Mouse (Mus musculus) hindbrain, embryonic 15.5 days (tissue): ENCODE data around the gene Apoa4. TPM values are rescaled to one million over a fixed set of nuclear protein-coding genes. Genes with fewer than 3 reads are reported as not detected.

ENCODE experiments used
- ATAC-seq: fragments of 200-750 bp; cut with Nextera tagmentation; 2 replicates; pipeline ENCODE4 v1.8.0; 2017; ENCODE audit warnings: low read depth, moderate number of reproducible peaks, moderate TSS enrichment; ENCODE audit not compliant: low FRiP score
- H3K27ac ChIP-seq: fragments of 300-500 bp; sonication (generic); replicated peaks from 2 replicates; pipeline ENCODE4 v1.5.1; 2015; ENCODE audit warnings: mild to moderate bottlenecking, inconsistent platforms
- H3K27me3 ChIP-seq: fragments of 300-500 bp; sonication (generic); 2 replicates; pipeline ENCODE4 v1.6.1; 2015; ENCODE audit warnings: control low read depth, inconsistent platforms
- H3K36me3 ChIP-seq: fragments of 300-500 bp; sonication (generic); 2 replicates; pipeline ENCODE4 v1.6.1; 2015; ENCODE audit warnings: control low read depth, inconsistent platforms
- H3K4me1 ChIP-seq: fragments of 300-500 bp; sonication (generic); replicated peaks from 2 replicates; pipeline ENCODE4 v1.6.1; 2015; ENCODE audit warnings: control low read depth, inconsistent platforms
- H3K4me2 ChIP-seq: fragments of 300-500 bp; sonication (generic); 2 replicates; pipeline ENCODE4 v1.6.1; 2015; ENCODE audit warnings: moderate library complexity, mild to moderate bottlenecking, inconsistent platforms
- H3K4me3 ChIP-seq: fragments of 300-500 bp; sonication (generic); 2 replicates; pipeline ENCODE4 v1.5.1; 2015; ENCODE audit warnings: mild to moderate bottlenecking, inconsistent platforms
- H3K9ac ChIP-seq: fragments of 300-500 bp; sonication (generic); 2 replicates; pipeline ENCODE4 v1.6.1; 2015; ENCODE audit warnings: inconsistent platforms
- H3K9me3 ChIP-seq: fragments of 300-500 bp; sonication (generic); 2 replicates; pipeline ENCODE4 v1.6.1; 2016; ENCODE audit warnings: control low read depth, inconsistent platforms
- WGBS: fragments of 180-500 bp; shearing (Covaris S2); methylation state at CpG from one replicate; pipeline ENCODE4 v1.1.7; 2015; 5-methylcytosine and 5-hydroxymethylcytosine counted together
- polyA plus RNA-seq: library from polyadenylated mRNA; unstranded; fragments of >200 nt; fragmentation: Nextera tagmentation; extraction: Ambion mirVana; gene quantifications from 2 replicates; pipeline ENCODE4 v1.2.1, GENCODE M21; 2015

The Apoa4 gene
- polyA plus RNA-seq, 1 experiment from 2014 or later: not detected

DNA sequence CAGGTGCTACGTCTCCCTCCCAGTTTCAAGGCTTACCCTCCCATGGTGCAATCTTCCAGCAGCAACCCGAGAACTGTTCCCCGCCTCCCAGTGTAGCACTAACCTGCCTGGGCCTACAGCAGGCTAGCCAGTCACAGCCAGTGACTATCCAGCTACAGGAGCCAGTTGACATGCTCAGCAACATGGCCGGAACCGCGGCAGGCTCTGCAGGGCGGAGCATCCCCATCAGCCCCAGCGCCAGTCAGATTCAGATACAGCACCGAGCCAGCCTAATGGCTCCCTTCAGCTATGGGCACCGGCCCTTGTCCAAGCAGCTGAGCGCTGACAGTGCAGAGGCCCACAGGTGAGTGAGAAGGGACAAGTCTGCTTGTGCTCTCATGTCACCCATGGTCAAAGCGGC, 30.0 kb upstream of the Apoa4 start:
- no peak overlapping the region for H3K4me3 ChIP-seq
- H3K4me2 ChIP-seq: no peak overlapping the region
- ATAC-seq: no peak
- 95% methylated on average over 12 of the region's 12 CpGs for WGBS
- H3K4me1 ChIP-seq: no peaks in the 10 kb centered on the region
- H3K27me3 ChIP-seq: no peaks in the 10 kb centered on the region
- H3K27ac ChIP-seq: no peak overlapping the region
- H3K9ac ChIP-seq: no peak overlapping the region
- peaks cover 32% of the 10 kb centered on the region for H3K36me3 ChIP-seq
- H3K9me3 ChIP-seq: no peaks in the 10 kb centered on the region

DNA sequence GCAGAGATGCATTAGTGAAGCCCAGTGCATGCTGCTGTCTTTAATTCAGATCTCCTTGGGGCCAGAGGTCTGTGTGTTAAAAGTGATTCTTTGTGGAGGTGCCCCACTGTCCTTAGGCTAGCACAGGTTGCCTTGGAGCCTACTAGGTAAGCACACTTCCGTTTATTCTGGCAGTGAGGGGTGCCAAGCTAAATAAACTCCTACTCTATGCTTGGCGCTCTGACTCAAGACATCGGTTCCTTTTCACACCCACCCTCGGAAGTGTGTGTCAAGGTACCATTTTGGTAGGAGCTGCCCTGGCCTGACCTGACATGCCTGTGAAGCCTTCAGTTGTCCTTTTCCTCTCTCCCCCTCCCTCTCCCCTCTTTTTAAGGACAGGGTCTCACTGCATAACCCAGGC, 26.2 kb upstream of the Apoa4 start:
- Histone ChIP-seq H3K4me2 (no peak overlapping the region), H3K9ac (no peak overlapping the region), H3K36me3 (peaks cover 17% of the 10 kb centered on the region), H3K27me3 (no peaks in the 10 kb centered on the region), H3K27ac (no peak overlapping the region), H3K4me1 (no peaks in the 10 kb centered on the region), H3K4me3 (no peak overlapping the region), H3K9me3 (no peaks in the 10 kb centered on the region)
- WGBS: 88% methylated on average over 4 of the region's 4 CpGs
- ATAC-seq: no peak

DNA sequence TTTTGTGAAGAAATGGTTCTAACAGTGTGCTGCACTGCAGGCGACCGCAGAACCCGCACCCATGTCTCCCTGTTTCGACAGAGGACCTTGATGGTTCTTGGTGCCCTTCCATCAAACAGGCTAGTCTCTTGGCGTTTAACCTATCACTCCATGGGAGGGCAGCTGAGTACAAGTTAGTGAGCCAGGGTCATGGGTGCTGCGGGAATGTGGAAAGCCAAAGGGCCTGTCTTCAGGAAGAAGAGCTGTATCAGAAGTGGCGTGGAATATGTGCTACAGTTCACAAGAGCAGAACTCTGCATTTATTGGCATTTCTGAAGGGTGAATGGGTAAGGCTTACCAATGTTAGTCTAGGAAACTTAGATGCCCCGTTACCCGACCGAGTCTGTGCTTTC, 25.6 kb upstream of the Apoa4 start:
- peaks cover 13% of the 10 kb centered on the region for H3K36me3 ChIP-seq
- H3K9me3 ChIP-seq: no peaks in the 10 kb centered on the region
- ATAC-seq: no peak
- no peaks in the 10 kb centered on the region for H3K4me1 ChIP-seq
- no peak overlapping the region for H3K4me3 ChIP-seq
- WGBS: 94% methylated on average over 10 of the region's 10 CpGs
- H3K9ac ChIP-seq: no peak overlapping the region
- no peak overlapping the region for H3K27ac ChIP-seq
- H3K4me2 ChIP-seq: no peak overlapping the region
- no peaks in the 10 kb centered on the region for H3K27me3 ChIP-seq

DNA sequence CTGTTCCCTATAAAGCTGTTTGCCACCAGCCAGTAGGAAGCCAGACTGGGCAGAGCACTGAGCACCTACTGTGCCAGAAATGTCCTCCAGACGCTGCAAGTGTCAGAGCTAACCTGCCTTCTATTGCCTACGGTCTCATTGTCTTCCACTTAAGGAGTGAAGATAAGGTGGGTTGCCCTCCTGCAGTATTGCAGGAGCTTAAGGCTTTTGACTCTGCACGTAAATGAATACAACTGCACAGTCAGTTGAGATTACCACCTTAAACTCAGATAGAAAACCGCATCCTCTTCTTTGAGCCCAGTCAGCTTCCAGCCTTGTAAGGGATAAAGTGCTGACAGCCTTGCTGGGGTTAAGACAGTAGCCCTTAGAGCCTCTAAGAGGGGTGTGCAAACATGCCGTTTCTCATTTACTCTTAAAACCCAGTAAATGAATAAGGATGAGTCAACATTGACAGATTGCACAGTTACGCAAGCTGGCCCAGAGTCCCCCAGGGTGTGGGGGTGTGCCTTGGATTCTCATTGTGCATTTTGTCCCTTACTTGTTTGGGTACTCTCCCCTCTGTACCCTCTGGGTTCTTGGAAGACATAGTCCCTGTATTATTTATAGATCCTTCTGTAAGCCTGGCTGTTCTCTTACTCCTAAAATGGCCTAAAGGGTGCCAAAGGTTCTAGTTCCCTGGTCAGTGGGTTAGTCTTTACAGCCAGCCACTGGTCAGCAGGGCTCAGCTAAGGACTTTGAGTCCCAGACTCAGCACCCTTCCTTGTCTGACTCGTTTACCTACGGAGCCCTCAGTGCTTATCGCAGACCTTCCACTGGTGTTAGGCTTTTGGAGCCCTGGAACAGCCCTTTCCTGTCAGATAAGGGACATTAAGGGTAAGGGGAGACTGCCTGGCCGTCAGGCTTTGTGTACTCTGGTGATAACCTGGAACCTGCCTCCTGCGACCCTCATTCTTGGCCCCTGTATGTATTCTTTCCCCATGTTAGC, 24.9 kb upstream of the Apoa4 start:
- H3K36me3 ChIP-seq: peaks cover 13% of the 10 kb centered on the region
- no peaks in the 10 kb centered on the region for H3K9me3 ChIP-seq
- 85% methylated on average over 11 of the region's 11 CpGs for WGBS
- no peak overlapping the region for H3K9ac ChIP-seq
- H3K4me3 ChIP-seq: no peak overlapping the region
- H3K4me1 ChIP-seq: no peaks in the 10 kb centered on the region
- H3K27me3 ChIP-seq: no peaks in the 10 kb centered on the region
- ATAC-seq: no peak
- H3K4me2 ChIP-seq: no peak overlapping the region
- no peak overlapping the region for H3K27ac ChIP-seq

DNA sequence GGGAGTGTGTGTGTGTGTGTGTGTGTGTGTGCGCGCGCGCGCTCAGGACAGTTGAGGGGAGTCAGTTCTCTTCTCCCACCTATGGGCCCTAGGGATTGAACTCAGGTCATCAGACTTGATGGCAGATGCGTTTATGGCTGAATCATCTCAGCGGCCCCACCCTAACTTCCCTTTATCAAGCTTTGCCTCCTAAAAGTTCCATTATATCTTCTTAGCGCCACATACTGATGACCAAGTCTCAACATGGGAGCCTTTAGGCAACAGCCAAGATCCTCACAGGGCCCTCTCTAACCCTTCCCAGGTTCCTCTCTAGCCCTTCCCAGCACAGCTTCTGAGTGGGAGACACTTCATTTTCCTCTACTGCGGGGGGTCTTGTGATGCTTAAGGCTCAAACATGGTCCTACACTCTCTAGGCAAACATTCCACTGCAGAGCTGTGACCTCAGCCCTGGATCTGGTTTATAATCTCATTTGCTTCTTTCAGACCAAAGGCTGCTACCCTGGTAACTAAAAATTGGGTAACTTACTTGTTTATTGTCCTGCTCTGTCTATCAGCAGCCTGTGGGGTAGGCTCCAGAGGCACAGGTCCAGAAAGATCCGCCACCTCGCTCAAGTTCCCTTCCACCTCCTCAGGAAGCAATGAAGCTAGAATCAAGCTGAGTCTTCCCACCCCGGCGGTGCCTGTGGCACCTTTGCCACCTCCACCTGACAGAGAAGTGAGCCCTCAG, 23.6 kb upstream of the Apoa4 start:
- Histone ChIP-seq H3K4me1 (no peaks in the 10 kb centered on the region), H3K27me3 (no peaks in the 10 kb centered on the region), H3K9ac (no peak overlapping the region), H3K36me3 (peaks cover 21% of the 10 kb centered on the region), H3K27ac (no peak overlapping the region), H3K9me3 (no peaks in the 10 kb centered on the region), H3K4me3 (no peak overlapping the region), H3K4me2 (no peak overlapping the region)
- 97% methylated on average over 13 of the region's 13 CpGs for WGBS
- no peak for ATAC-seq

DNA sequence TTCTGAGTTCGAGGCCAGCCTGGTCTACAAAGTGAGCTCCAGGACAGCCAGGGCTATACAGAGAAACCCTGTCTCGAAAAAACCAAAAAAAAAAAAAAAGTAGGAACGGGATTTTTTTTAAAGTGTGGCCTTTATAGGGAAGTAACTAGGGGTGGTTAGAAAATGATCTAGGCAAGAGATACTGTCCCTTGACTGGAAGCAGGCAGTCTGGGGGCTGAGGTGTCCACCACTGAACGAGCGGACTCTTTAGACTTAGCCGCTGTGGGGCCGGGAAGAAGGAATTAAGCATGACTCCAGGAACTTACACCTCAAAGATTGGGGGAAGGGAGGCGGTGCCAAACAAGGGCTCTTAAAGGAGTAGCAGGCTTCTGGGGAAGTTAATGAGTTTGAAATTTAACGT, 22.3 kb upstream of the Apoa4 start:
- H3K27me3 ChIP-seq: no peaks in the 10 kb centered on the region
- no peaks in the 10 kb centered on the region for H3K9me3 ChIP-seq
- WGBS: 92% methylated on average over 9 of the region's 9 CpGs
- ATAC-seq: no peak
- no peak overlapping the region for H3K4me3 ChIP-seq
- H3K4me2 ChIP-seq: no peak overlapping the region
- H3K9ac ChIP-seq: no peak overlapping the region
- peaks cover 25% of the 10 kb centered on the region for H3K36me3 ChIP-seq
- H3K27ac ChIP-seq: no peak overlapping the region
- H3K4me1 ChIP-seq: no peaks in the 10 kb centered on the region

DNA sequence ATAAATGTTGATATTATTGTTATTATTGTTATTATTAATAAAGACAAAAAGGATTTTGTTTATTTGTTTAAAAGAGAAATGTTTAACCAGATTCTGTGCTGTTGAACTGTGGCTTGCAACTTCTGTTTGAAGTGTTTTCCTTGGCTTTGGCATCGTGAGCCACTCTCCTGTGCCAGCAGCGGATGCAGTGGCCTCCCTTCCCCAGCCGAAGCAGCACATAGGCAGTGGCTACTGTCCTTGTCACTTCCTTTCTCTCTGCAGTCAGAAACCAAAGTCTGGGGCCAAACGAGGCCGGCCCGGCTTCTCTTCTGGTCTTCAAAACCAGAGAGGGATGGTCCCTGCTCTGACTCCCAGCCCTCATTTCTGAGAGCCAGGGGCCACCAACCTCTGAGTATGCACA, 17.4 kb upstream of the Apoa4 start:
- no peak overlapping the region for H3K4me3 ChIP-seq
- 85% methylated on average over 6 of the region's 6 CpGs for WGBS
- ATAC-seq: no peak
- H3K27ac ChIP-seq: no peak overlapping the region
- no peak overlapping the region for H3K9ac ChIP-seq
- H3K4me1 ChIP-seq: no peaks in the 10 kb centered on the region
- H3K4me2 ChIP-seq: no peak overlapping the region
- H3K9me3 ChIP-seq: no peaks in the 10 kb centered on the region
- peaks cover 25% of the 10 kb centered on the region for H3K36me3 ChIP-seq
- no peaks in the 10 kb centered on the region for H3K27me3 ChIP-seq

DNA sequence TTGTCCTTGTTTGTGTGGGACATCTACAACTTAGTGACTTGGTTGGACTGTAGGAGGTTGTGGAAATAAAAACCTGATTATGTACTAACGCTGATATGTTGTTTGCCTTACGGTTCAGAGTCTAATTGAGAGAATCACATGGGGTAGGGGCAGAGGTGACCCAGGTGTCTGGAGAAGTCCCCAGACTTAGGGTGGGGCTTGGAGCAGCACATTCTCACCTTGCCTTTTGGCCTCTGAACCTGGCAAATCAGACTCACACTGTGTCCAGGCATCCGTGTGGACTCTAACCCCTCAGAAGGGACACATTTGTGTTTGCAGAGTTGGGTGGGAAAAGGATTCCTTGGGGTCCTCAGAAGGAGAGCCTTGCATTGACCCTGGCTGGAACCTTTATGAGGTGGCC, 16.4 kb upstream of the Apoa4 start:
- Histone ChIP-seq H3K4me2 (no peak overlapping the region), H3K4me1 (no peaks in the 10 kb centered on the region), H3K27me3 (no peaks in the 10 kb centered on the region), H3K27ac (no peak overlapping the region), H3K4me3 (no peak overlapping the region), H3K9ac (no peak overlapping the region), H3K36me3 (peaks cover 25% of the 10 kb centered on the region), H3K9me3 (no peaks in the 10 kb centered on the region)
- WGBS: 91% methylated on average over 3 of the region's 3 CpGs
- no peak for ATAC-seq

DNA sequence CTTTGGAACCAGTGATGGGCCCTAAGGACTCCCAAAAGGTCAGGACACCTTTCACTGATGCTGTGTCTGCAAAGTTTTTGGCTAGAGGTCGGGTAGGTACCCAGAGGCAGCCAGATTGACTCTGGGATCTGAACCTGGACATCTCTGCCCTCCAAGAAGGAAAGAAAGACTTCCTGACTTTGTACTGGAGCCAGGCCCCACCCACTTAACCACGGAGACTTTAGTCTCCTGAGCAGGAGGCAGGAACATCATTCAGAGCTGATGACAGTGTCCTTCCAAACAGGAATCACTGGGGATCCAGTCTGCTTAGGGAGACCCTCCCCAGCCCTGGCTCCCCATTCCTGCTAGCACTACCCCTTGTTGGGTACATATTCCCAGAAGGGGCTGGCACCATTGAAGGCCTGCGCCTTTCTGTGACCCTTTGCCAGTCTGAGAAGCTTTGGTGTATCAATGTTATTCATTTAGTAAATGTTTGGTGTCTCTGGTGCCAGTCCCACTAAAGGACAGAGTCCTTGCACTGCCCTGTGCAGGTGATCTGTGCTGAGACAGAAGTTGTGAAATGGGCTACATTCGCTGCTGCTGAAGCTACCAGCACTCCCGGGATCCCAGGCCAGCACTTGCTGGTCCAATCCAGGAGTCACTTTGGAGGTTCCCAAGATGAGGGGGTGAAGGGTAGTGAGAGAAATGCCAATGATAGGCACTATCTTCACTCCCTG, 15.4 kb upstream of the Apoa4 start:
- Histone ChIP-seq H3K36me3 (peaks cover 24% of the 10 kb centered on the region), H3K4me3 (no peak overlapping the region), H3K4me1 (peaks cover 7% of the 10 kb centered on the region), H3K27me3 (no peaks in the 10 kb centered on the region), H3K4me2 (no peak overlapping the region), H3K27ac (no peak overlapping the region), H3K9ac (no peak overlapping the region), H3K9me3 (no peaks in the 10 kb centered on the region)
- 66% methylated on average over 5 of the region's 5 CpGs for WGBS
- ATAC-seq: no peak

DNA sequence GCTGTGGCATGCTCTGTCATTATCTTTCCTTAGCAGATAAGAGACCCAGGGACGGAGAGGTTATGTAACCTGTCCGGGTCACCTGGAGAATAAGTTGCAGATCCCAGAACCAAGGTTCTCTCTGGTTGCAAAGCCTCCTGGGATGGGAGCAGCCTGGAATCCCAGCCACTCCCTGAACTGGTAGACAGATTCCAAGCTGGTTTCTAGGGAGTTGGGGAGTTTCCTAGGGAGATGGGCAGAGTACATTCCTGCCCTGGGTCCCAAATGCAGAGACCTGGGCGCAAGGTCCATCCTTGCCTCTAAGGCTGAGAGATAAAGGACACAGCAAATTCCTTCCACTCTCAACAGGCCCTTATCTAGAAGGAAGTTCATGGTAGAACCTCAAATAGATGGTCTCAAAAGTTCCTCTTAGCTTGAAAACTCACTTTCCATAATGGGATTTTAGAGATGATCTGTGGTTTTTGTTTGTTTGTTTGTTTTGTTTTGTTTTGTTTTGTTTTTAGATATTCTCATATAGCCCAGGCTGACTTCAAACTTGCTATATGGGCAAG, 13.4 kb upstream of the Apoa4 start:
- peaks cover 15% of the 10 kb centered on the region for H3K4me1 ChIP-seq
- H3K4me3 ChIP-seq: no peak overlapping the region
- 90% methylated on average over 3 of the region's 3 CpGs for WGBS
- H3K4me2 ChIP-seq: no peak overlapping the region
- no peaks in the 10 kb centered on the region for H3K27me3 ChIP-seq
- H3K36me3 ChIP-seq: peaks cover 5% of the 10 kb centered on the region
- H3K27ac ChIP-seq: no peak overlapping the region
- no peaks in the 10 kb centered on the region for H3K9me3 ChIP-seq
- no peak overlapping the region for H3K9ac ChIP-seq
- no peak for ATAC-seq

DNA sequence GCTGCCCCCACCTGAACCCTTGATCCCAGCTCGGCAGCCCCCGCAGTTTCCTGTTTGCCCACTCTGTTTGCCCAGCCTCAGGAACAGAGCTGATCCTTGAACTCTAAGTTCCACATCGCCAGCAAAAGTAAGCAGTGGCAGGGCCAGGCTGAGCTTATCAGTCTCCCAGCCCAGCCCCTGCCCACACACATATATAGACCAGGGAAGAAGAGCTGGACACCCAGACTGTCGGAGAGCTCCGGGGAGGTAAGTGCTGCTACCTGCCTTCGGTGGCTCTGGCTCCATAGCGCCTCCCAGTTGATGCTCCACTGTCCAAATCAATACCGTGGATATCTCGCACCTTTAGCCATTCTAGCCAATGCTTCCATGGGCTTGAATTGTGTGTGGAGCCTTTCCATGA, 12.0 kb upstream of the Apoa4 start, which contains the start of gene Apoa1:
Apoa1 (plus strand) TSS at position 90 of the 400 bp plus-strand sequence.
- WGBS: 63% methylated on average over 9 of the region's 9 CpGs
- Histone ChIP-seq H3K4me2 (no peak within 1 kb of the TSS), H3K9ac (no peak within 1 kb of the TSS), H3K27me3 (no peaks in the 10 kb centered on the region), H3K4me3 (no peak within 1 kb of the TSS), H3K9me3 (no peaks in the 10 kb centered on the region), H3K36me3 (no peaks in the 10 kb centered on the region), H3K27ac (no peak within 1 kb of the TSS), H3K4me1 (peaks cover 15% of the 10 kb centered on the region)
- ATAC-seq: no peak
